Mouse (Mus musculus): ENCODE measurements at regions not wholly inside any gene's neighbourhood (a gene's known extent, or its start where the extent isn't known, plus 50 kb on each side); places are given as distances from the start of the nearest gene placed in this dataset.

- H3K27me3 ChIP-seq, result no peaks in the 10 kb centered on the region
- no peak overlapping the region for H3K4me3 ChIP-seq (replicated peaks)
- no peak overlapping the region for H3K9ac ChIP-seq
- H3K36me3 ChIP-seq, result no peaks in the 10 kb centered on the region
- WGBS (ENCODE audit: insufficient replicate concordance), result 71% methylated on average over 6 of the region's 6 CpGs
- H3K27ac ChIP-seq, result no peak overlapping the region
- DNase-seq (no peak), ATAC-seq (ENCODE audit: low read depth) (no peak)
- H3K4me2 ChIP-seq, result no peak overlapping the region
- H3K4me1 ChIP-seq (replicated peaks), result no peaks in the 10 kb centered on the region
- H3K9me3 ChIP-seq (replicated peaks), result no peaks in the 10 kb centered on the region
Observed at GRCm38 (mm10) chr7:83111217-83111823, 244.2 kb downstream of the Mex3b start.

- no peak overlapping the region for H3K9ac ChIP-seq
- no peaks in the 10 kb centered on the region for H3K4me1 ChIP-seq (replicated peaks)
- WGBS (ENCODE audit: insufficient replicate concordance), result 50% methylated on average over 1 of the region's 1 CpGs
- H3K4me3 ChIP-seq (replicated peaks), result no peak overlapping the region
- no peaks in the 10 kb centered on the region for H3K27me3 ChIP-seq
- ATAC-seq (ENCODE audit: low read depth), result no peak
- H3K9me3 ChIP-seq (replicated peaks), result no peaks in the 10 kb centered on the region
- H3K4me2 ChIP-seq, result no peak overlapping the region
- DNase-seq, result no peak
- no peak overlapping the region for H3K27ac ChIP-seq
- H3K36me3 ChIP-seq, result no peaks in the 10 kb centered on the region
Observed at GRCm38 (mm10) chr7:83116487-83116886, 249.4 kb downstream of the Mex3b start.

- 64% methylated on average over 3 of the region's 3 CpGs for WGBS (ENCODE audit: insufficient replicate concordance)
- H3K4me1 ChIP-seq (replicated peaks), result no peaks in the 10 kb centered on the region
- H3K27me3 ChIP-seq, result no peaks in the 10 kb centered on the region
- H3K27ac ChIP-seq, result no peak overlapping the region
- no peak overlapping the region for H3K9ac ChIP-seq
- H3K4me2 ChIP-seq, result no peak overlapping the region
- DNase-seq (no peak), ATAC-seq (ENCODE audit: low read depth) (no peak)
- H3K36me3 ChIP-seq, result no peaks in the 10 kb centered on the region
- H3K9me3 ChIP-seq (replicated peaks), result no peaks in the 10 kb centered on the region
- no peak overlapping the region for H3K4me3 ChIP-seq (replicated peaks)
Observed at GRCm38 (mm10) chr7:83117065-83117464, 249.9 kb downstream of the Mex3b start.

GRCm38 (mm10) chr7:83126196-83126595 lies 259.1 kb downstream of the Mex3b start:
- Histone ChIP-seq H3K4me1 (replicated peaks) (no peaks in the 10 kb centered on the region), H3K4me2 (no peak overlapping the region), H3K9ac (no peak overlapping the region), H3K27me3 (no peaks in the 10 kb centered on the region), H3K4me3 (replicated peaks) (no peak overlapping the region), H3K9me3 (replicated peaks) (no peaks in the 10 kb centered on the region), H3K27ac (no peak overlapping the region), H3K36me3 (no peaks in the 10 kb centered on the region)
- no peak for DNase-seq
- WGBS (ENCODE audit: insufficient replicate concordance), result 61% methylated on average over 4 of the region's 4 CpGs
- no peak for ATAC-seq (ENCODE audit: low read depth)

- no peaks in the 10 kb centered on the region for H3K9me3 ChIP-seq (replicated peaks)
- ATAC-seq (ENCODE audit: low read depth) (no peak), DNase-seq (no peak)
- no peak overlapping the region for H3K27ac ChIP-seq
- H3K4me2 ChIP-seq, result no peak overlapping the region
- H3K27me3 ChIP-seq, result no peaks in the 10 kb centered on the region
- no peak overlapping the region for H3K9ac ChIP-seq
- no peaks in the 10 kb centered on the region for H3K4me1 ChIP-seq (replicated peaks)
- no peak overlapping the region for H3K4me3 ChIP-seq (replicated peaks)
- WGBS (ENCODE audit: insufficient replicate concordance), result 59% methylated on average over 4 of the region's 4 CpGs
- no peaks in the 10 kb centered on the region for H3K36me3 ChIP-seq
Observed at GRCm38 (mm10) chr7:83140216-83140615, 273.1 kb downstream of the Mex3b start.

- DNase-seq (no peak), ATAC-seq (ENCODE audit: low read depth) (no peak)
- WGBS (ENCODE audit: insufficient replicate concordance), result 74% methylated on average over 3 of the region's 3 CpGs
- Histone ChIP-seq H3K4me2 (no peak overlapping the region), H3K9ac (no peak overlapping the region), H3K4me3 (replicated peaks) (no peak overlapping the region), H3K9me3 (replicated peaks) (no peaks in the 10 kb centered on the region), H3K4me1 (replicated peaks) (no peaks in the 10 kb centered on the region), H3K27ac (no peak overlapping the region), H3K36me3 (no peaks in the 10 kb centered on the region), H3K27me3 (no peaks in the 10 kb centered on the region)
Observed at GRCm38 (mm10) chr7:83140658-83141057, 273.5 kb downstream of the Mex3b start.

- H3K9me3 ChIP-seq (replicated peaks), result no peaks in the 10 kb centered on the region
- H3K9ac ChIP-seq, result no peak overlapping the region
- DNase-seq (no peak), ATAC-seq (ENCODE audit: low read depth) (no peak)
- 17% methylated on average over 5 of the region's 5 CpGs for WGBS (ENCODE audit: insufficient replicate concordance)
- no peak overlapping the region for H3K4me2 ChIP-seq
- H3K27me3 ChIP-seq, result no peaks in the 10 kb centered on the region
- no peaks in the 10 kb centered on the region for H3K4me1 ChIP-seq (replicated peaks)
- H3K27ac ChIP-seq, result no peak overlapping the region
- no peaks in the 10 kb centered on the region for H3K36me3 ChIP-seq
- no peak overlapping the region for H3K4me3 ChIP-seq (replicated peaks)
Observed at GRCm38 (mm10) chr7:83144018-83144417, 276.9 kb downstream of the Mex3b start.

- no peaks in the 10 kb centered on the region for H3K27me3 ChIP-seq
- ATAC-seq (ENCODE audit: low read depth), result no peak
- H3K36me3 ChIP-seq, result no peaks in the 10 kb centered on the region
- H3K4me2 ChIP-seq, result no peak overlapping the region
- no peaks in the 10 kb centered on the region for H3K9me3 ChIP-seq (replicated peaks)
- H3K9ac ChIP-seq, result no peak overlapping the region
- H3K4me1 ChIP-seq (replicated peaks), result no peaks in the 10 kb centered on the region
- no peak for DNase-seq
- no peak overlapping the region for H3K27ac ChIP-seq
- 76% methylated on average over 5 of the region's 5 CpGs for WGBS (ENCODE audit: insufficient replicate concordance)
- no peak overlapping the region for H3K4me3 ChIP-seq (replicated peaks)
Observed at GRCm38 (mm10) chr7:83145551-83145950, 278.4 kb downstream of the Mex3b start.

GRCm38 (mm10) chr7:83161226-83161625 lies 294.1 kb downstream of the Mex3b start:
- ATAC-seq (ENCODE audit: low read depth), result no peak
- H3K36me3 ChIP-seq, result no peaks in the 10 kb centered on the region
- no peak overlapping the region for H3K27ac ChIP-seq
- no peaks in the 10 kb centered on the region for H3K4me1 ChIP-seq (replicated peaks)
- no peak overlapping the region for H3K9ac ChIP-seq
- no peaks in the 10 kb centered on the region for H3K9me3 ChIP-seq (replicated peaks)
- no peak overlapping the region for H3K4me3 ChIP-seq (replicated peaks)
- WGBS (ENCODE audit: insufficient replicate concordance), result 62% methylated on average over 2 of the region's 2 CpGs
- no peak for DNase-seq
- no peaks in the 10 kb centered on the region for H3K27me3 ChIP-seq
- H3K4me2 ChIP-seq, result no peak overlapping the region

- Histone ChIP-seq H3K9ac (no peak overlapping the region), H3K27me3 (no peaks in the 10 kb centered on the region), H3K4me1 (replicated peaks) (no peaks in the 10 kb centered on the region), H3K27ac (no peak overlapping the region), H3K4me3 (replicated peaks) (no peak overlapping the region), H3K4me2 (no peak overlapping the region), H3K36me3 (no peaks in the 10 kb centered on the region), H3K9me3 (replicated peaks) (no peaks in the 10 kb centered on the region)
- no peak for ATAC-seq (ENCODE audit: low read depth)
- 53% methylated on average over 3 of the region's 3 CpGs for WGBS (ENCODE audit: insufficient replicate concordance)
- no peak for DNase-seq
Observed at GRCm38 (mm10) chr7:83162868-83163267, 295.7 kb downstream of the Mex3b start.

GRCm38 (mm10) chr7:83179403-83179802 lies 312.3 kb downstream of the Mex3b start:
- H3K27me3 ChIP-seq, result no peaks in the 10 kb centered on the region
- H3K4me1 ChIP-seq (replicated peaks), result no peaks in the 10 kb centered on the region
- no peaks in the 10 kb centered on the region for H3K9me3 ChIP-seq (replicated peaks)
- no peak overlapping the region for H3K27ac ChIP-seq
- H3K9ac ChIP-seq, result no peak overlapping the region
- H3K4me3 ChIP-seq (replicated peaks), result no peak overlapping the region
- no peak for ATAC-seq (ENCODE audit: low read depth)
- DNase-seq, result no peak
- no peak overlapping the region for H3K4me2 ChIP-seq
- H3K36me3 ChIP-seq, result no peaks in the 10 kb centered on the region
- WGBS (ENCODE audit: insufficient replicate concordance), result 70% methylated on average over 1 of the region's 1 CpGs

- ATAC-seq (ENCODE audit: low read depth), result no peak
- WGBS (ENCODE audit: insufficient replicate concordance), result 74% methylated on average over 9 of the region's 9 CpGs
- Histone ChIP-seq H3K27me3 (no peaks in the 10 kb centered on the region), H3K9ac (no peak overlapping the region), H3K27ac (no peak overlapping the region), H3K4me3 (replicated peaks) (no peak overlapping the region), H3K4me1 (replicated peaks) (no peaks in the 10 kb centered on the region), H3K9me3 (replicated peaks) (no peaks in the 10 kb centered on the region), H3K4me2 (no peak overlapping the region), H3K36me3 (no peaks in the 10 kb centered on the region)
- no peak for DNase-seq
Observed at GRCm38 (mm10) chr7:83186341-83186740, 319.2 kb downstream of the Mex3b start.
